In the genomic region with DNA sequence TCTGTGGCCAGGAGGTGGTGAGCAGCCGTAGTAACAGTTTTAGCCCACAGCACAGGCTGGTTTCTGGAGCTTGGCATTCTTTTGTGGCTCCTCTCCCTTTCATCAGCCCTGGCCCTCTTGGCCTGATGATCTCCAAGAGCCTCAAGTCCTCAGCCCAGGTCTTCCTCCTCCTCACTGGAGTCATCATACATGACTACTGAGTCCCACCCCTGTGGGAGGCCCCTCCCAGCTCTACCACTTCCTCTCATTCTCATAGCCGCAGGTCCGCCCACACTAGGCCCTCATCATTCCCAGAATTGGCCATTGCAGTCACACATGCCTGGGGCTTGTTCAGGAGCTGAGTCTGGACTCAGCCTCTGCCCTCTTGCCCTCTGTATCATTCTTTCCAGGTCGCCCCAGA, we compare ENCODE assay signal across 16 mouse cellular contexts. TPM values are rescaled to one million over a fixed set of nuclear protein-coding genes. Genes with fewer than 3 reads are reported as not detected.
DNase-seq lines count a peak whose midpoint lies in the region; ATAC-seq and TF ChIP-seq lines count a peak whose summit lies in the region.
"Had no signal": no experiment of that assay in that cellular context is flagged by ENCODE, and none has a peak within 500 bp of the region (broad histone marks: within the 10 kb centered on the region; RNA-seq: fewer than 3 reads in every experiment).

No protein-coding gene starts in this region.

- H3K79me2 ChIP-seq in myocyte (ENCODE audit: control insufficient read depth, insufficient read depth), result no peaks in the 10 kb centered on the region

- no peaks in the 10 kb centered on the region for H3K27me3 ChIP-seq in myocyte (ENCODE audit: control insufficient read depth, insufficient read depth, insufficient read length)
- H3K27me3 ChIP-seq: embryonic facial prominence, embryonic 15.5 days had no signal

- H3K36me3 ChIP-seq in myocyte (ENCODE audit: control insufficient read depth, insufficient read depth), result no peaks in the 10 kb centered on the region
- H3K36me3 ChIP-seq: embryonic facial prominence, embryonic 15.5 days had no signal

- peak; percentile 79 to 82 for DNase-seq in spleen, postnatal 36 days (ENCODE audit: low spot score in 2 of 2)
- DNase-seq in spleen, postnatal 14 days (ENCODE audit: low spot score in 2 of 2), result no peak
- DNase-seq in thymus, postnatal 4 days, result peak; percentile 71
- DNase-seq in gastrocnemius, adult 18-20 months (ENCODE audit: low spot score), result no peak
- DNase-seq in frontal cortex, postnatal 25 days (ENCODE audit: low spot score in 2 of 2), result no peak
- no peak for DNase-seq in embryo, embryonic 10 days (ENCODE audit: low spot score)
- DNase-seq: cerebellum, postnatal 10 days; forebrain, postnatal 0 days; heart, postnatal 36 days; kidney, adult 2 months; left cerebral cortex, postnatal 4 days; lung, adult 2 months had no signal

- no peak overlapping the region for H3K4me2 ChIP-seq in myocyte (ENCODE audit: low read depth)
- H3K4me2 ChIP-seq: embryonic facial prominence, embryonic 15.5 days had no signal

- ATAC-seq in inflammation-experienced regulatory T-cells, adult 6 months, result peak; percentile 90
- ATAC-seq: forebrain, postnatal 0 days; midbrain, embryonic 16.5 days had no signal

- TF ChIP-seq POLR2A in myocyte (IDR thresholded peaks at IDR 0.05; ENCODE audit: insufficient read length, low read depth), result peak; percentile 21

- H3K4me3 ChIP-seq in myocyte, result no peak overlapping the region
- H3K4me3 ChIP-seq: embryonic facial prominence, embryonic 15.5 days had no signal

- no peak overlapping the region for H3ac ChIP-seq in myocyte (ENCODE audit: control insufficient read depth, insufficient read length)

TF ChIP-seq in myocyte, 11 proteins besides CTCF, POLR2A, EP300 and RAD21:
- no peak for TF ChIP-seq TCF12 (IDR thresholded peaks at IDR 0.05; ENCODE audit: insufficient read depth, poor library complexity, severe bottlenecking)
- no peak for TF ChIP-seq E2F4 (IDR thresholded peaks at IDR 0.05; ENCODE audit: insufficient read depth)
- no peak for TF ChIP-seq CEBPB (IDR thresholded peaks at IDR 0.05; ENCODE audit: insufficient read depth, poor library complexity, severe bottlenecking)
- no peak for TF ChIP-seq MYOG (IDR thresholded peaks at IDR 0.05; ENCODE audit: control insufficient read depth in 1 of 3, insufficient read depth in 1 of 3, insufficient read length in 2 of 3, low read depth in 2 of 3)
- TF ChIP-seq MYOD1 (IDR thresholded peaks at IDR 0.05; ENCODE audit: control insufficient read depth in 1 of 3, insufficient read length in 2 of 3, low read depth in 2 of 3), result no peak
- no peak for TF ChIP-seq MAX (IDR thresholded peaks at IDR 0.05; ENCODE audit: low read depth)
- TF ChIP-seq SRF (IDR thresholded peaks at IDR 0.05; ENCODE audit: control insufficient read depth, insufficient read length, low read depth), result no peak
- no peak for TF ChIP-seq USF1 (IDR thresholded peaks at IDR 0.05; ENCODE audit: low read depth)
- TF ChIP-seq POLR2AphosphoS2 (IDR thresholded peaks at IDR 0.05; ENCODE audit: insufficient read length, low read depth), result no peak
- no peak for TF ChIP-seq TCF3 (IDR thresholded peaks at IDR 0.05; ENCODE audit: insufficient read length, low read depth)
- no peak for TF ChIP-seq REST (IDR thresholded peaks at IDR 0.05; ENCODE audit: insufficient read depth, insufficient read length)
TF ChIP-seq in myocyte: peak in this region for 0.

RNA-seq across cellular contexts. Expression of a gene that starts 9.4 kb away (rescaled TPM):
- polyA plus RNA-seq in inflammation-experienced regulatory T-cells, adult 6 months (2017; shearing (Covaris generic)), result 10 to 100 TPM; 68.7 to 92.3 (median 73.8) TPM
- 0.59 TPM for polyA plus RNA-seq in myocyte (2012; fragmentation: generic; extraction: Trizol)
- total RNA-seq in gastrocnemius, adult 18-20 months (2021), result under 1 TPM in 1 of 2 experiments, not detected in 1; 0.09 TPM

RNA-seq across cellular contexts. Expression of a gene that starts 41.9 kb away (rescaled TPM):
- polyA plus RNA-seq in inflammation-experienced regulatory T-cells, adult 6 months (2017; shearing (Covaris generic)), result 10 to 100 TPM; 37.9 to 62.8 (median 54.6) TPM
- polyA plus RNA-seq in myocyte (2012; fragmentation: generic; extraction: Trizol), result 10.7 TPM
- total RNA-seq in gastrocnemius, adult 18-20 months (2021), result 1 to 10 TPM; 4.7 to 5.2 TPM

Comparison
In these comparisons a context has a peak if more than half of its experiments do, and no peak if none do; other contexts are left out.
1. DNase-seq: peak in spleen, postnatal 36 days (2 of 2) and thymus, postnatal 4 days (single experiment); none in spleen, postnatal 14 days (0 of 2), gastrocnemius, adult 18-20 months (single experiment), frontal cortex, postnatal 25 days (0 of 2) and embryo, embryonic 10 days (single experiment).
2. RNA of a gene that starts 9.4 kb away (polyA plus RNA-seq): 68.7 to 92.3 TPM in inflammation-experienced regulatory T-cells, adult 6 months; 0.59 TPM in myocyte (single experiment); every median in the first group is over 10 times any median in the second.